8 mouse cellular contexts compared by ENCODE assay signal in the genomic region with DNA sequence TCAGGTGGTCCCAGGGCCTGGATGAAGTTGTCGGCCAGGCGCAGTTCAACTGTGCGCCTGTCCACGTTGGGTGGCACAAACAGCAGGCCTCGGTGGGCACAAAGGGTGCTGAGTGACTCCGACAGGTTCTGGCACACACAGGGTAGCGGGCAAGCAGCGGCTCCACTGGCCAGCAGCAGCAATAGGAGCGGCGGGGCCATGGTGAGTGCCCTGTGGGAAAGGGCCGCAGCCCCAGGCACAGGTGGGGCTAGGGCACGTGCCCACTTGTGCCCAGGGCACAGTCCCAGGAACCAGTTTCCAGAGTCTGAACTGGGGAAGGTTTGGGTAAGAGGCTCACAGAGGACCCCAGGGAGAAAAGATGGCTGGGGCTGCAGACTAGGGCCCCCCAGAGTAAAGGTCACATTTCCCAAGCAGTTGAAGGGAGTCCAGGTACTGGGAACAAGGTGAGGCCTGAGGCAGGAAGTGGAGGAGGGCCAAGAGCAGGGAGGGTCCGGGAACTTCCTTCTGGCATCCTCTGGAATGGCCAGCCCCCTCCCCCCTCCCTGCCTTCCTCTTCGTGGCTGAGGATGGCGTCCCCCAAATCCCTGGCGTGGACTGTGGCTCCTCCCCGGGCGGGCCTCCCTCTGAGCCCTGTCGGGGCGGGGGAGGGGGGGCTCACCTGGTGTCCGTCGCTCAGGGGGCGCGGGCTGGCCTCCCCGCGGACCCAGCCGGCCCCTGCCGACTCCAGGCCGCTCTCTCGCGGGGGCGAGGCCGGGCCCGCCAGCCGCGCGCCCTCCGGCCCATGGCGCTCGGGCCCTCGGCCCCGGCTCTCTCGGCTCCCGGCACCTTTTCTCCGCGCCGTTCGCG. TPM values are rescaled to one million over a fixed set of nuclear protein-coding genes. Genes with fewer than 3 reads are reported as not detected.
DNase-seq lines count a peak whose midpoint lies in the region; ATAC-seq lines count a peak whose summit lies in the region.

No protein-coding gene starts in this region.

- peak overlapping the region; percentile 79 for H3K27ac ChIP-seq in heart, embryonic 13.5 days (replicated peaks)
- peak overlapping the region; percentile 93 for H3K27ac ChIP-seq in forebrain, embryonic 13.5 days
- peak overlapping the region; percentile 94 for H3K27ac ChIP-seq in limb, embryonic 12.5 days
- H3K27ac ChIP-seq in neural tube, embryonic 12.5 days: peak overlapping the region; percentile 83

- peaks cover 26% of the 10 kb centered on the region for H3K4me1 ChIP-seq in heart, embryonic 13.5 days
- H3K4me1 ChIP-seq in forebrain, embryonic 13.5 days: peaks cover 43% of the 10 kb centered on the region
- peaks cover 36% of the 10 kb centered on the region for H3K4me1 ChIP-seq in limb, embryonic 12.5 days (replicated peaks)
- peaks cover 40% of the 10 kb centered on the region for H3K4me1 ChIP-seq in neural tube, embryonic 12.5 days

- peaks cover 31% of the 10 kb centered on the region for H3K36me3 ChIP-seq in heart, embryonic 13.5 days
- H3K36me3 ChIP-seq in forebrain, embryonic 13.5 days (ENCODE audit: poor library complexity, severe bottlenecking): peaks cover 43% of the 10 kb centered on the region
- H3K36me3 ChIP-seq in limb, embryonic 12.5 days: peaks cover 40% of the 10 kb centered on the region
- H3K36me3 ChIP-seq in neural tube, embryonic 12.5 days: peaks cover 31% of the 10 kb centered on the region

- H3K9ac ChIP-seq in heart, embryonic 13.5 days: peak overlapping the region; percentile 97
- peak overlapping the region; percentile 97 for H3K9ac ChIP-seq in forebrain, embryonic 13.5 days
- H3K9ac ChIP-seq in limb, embryonic 12.5 days (replicated peaks): peak overlapping the region; percentile 97
- peak overlapping the region; percentile 98 for H3K9ac ChIP-seq in neural tube, embryonic 12.5 days

- peaks cover 12% of the 10 kb centered on the region; the same call in 1 of the 2 replicates for H3K27me3 ChIP-seq in heart, embryonic 13.5 days (replicated peaks)
- 0 out of 2 replicates have a peak, but pooled peaks cover 7% of the 10 kb centered on the region for H3K27me3 ChIP-seq in forebrain, embryonic 13.5 days
- H3K27me3 ChIP-seq in limb, embryonic 12.5 days: no peaks in the 10 kb centered on the region
- no peaks in the 10 kb centered on the region; the same call in 1 of the 2 replicates for H3K27me3 ChIP-seq in neural tube, embryonic 12.5 days (replicated peaks)

- no peak for DNase-seq in heart, adult 9 months (ENCODE audit: low spot score in 2 of 2)
- DNase-seq in R1 (ENCODE audit: low read depth, low spot score): peak; percentile 76
- no peak for DNase-seq in thymus, adult 18-20 months

- peak overlapping the region; percentile 86 for H3K4me3 ChIP-seq in heart, embryonic 13.5 days
- H3K4me3 ChIP-seq in forebrain, embryonic 13.5 days: peak overlapping the region; percentile 87
- peak overlapping the region; percentile 93 for H3K4me3 ChIP-seq in limb, embryonic 12.5 days (replicated peaks)
- H3K4me3 ChIP-seq in neural tube, embryonic 12.5 days: peak overlapping the region; percentile 96

- no peak for ATAC-seq in heart, embryonic 13.5 days (ENCODE audit: extremely low read depth, insufficient number of reproducible peaks, low FRiP score, low TSS enrichment)
- no peak for ATAC-seq in forebrain, embryonic 13.5 days
- ATAC-seq in limb, embryonic 12.5 days (ENCODE audit: insufficient number of reproducible peaks, insufficient read depth, low FRiP score, low TSS enrichment, low read depth): no peak
- ATAC-seq in neural tube, embryonic 12.5 days (ENCODE audit: low FRiP score, low read depth): peak; percentile 8
- no peak for ATAC-seq in megakaryocyte-erythroid progenitor cell, adult 5-6 weeks (replicated peaks; ENCODE audit: low FRiP score, low TSS enrichment, poor library complexity, severe bottlenecking)

- peak overlapping the region; percentile 75 for H3K4me2 ChIP-seq in heart, embryonic 13.5 days
- peak overlapping the region; percentile 83 for H3K4me2 ChIP-seq in forebrain, embryonic 13.5 days
- H3K4me2 ChIP-seq in limb, embryonic 12.5 days: peak overlapping the region; percentile 76
- H3K4me2 ChIP-seq in neural tube, embryonic 12.5 days (replicated peaks): peak overlapping the region; percentile 85

- 35% methylated on average over 26 of the region's 49 CpGs for WGBS in heart, embryonic 13.5 days
- 33% methylated on average over 24 of the region's 49 CpGs for WGBS in forebrain, embryonic 13.5 days
- WGBS in limb, embryonic 12.5 days: 17% methylated on average over 47 of the region's 49 CpGs
- WGBS in neural tube, embryonic 12.5 days: 20% methylated on average over 42 of the region's 49 CpGs

- H3K9me3 ChIP-seq in heart, embryonic 13.5 days: no peaks in the 10 kb centered on the region
- H3K9me3 ChIP-seq in forebrain, embryonic 13.5 days (replicated peaks): no peaks in the 10 kb centered on the region
- no peaks in the 10 kb centered on the region for H3K9me3 ChIP-seq in limb, embryonic 12.5 days
- H3K9me3 ChIP-seq in neural tube, embryonic 12.5 days: no peaks in the 10 kb centered on the region

RNA-seq across cellular contexts. Expression of a gene that starts 0.9 kb away (rescaled TPM):
- polyA plus RNA-seq in heart, embryonic 13.5 days (2015; fragmentation: Nextera tagmentation; extraction: Ambion mirVana): 3.2 and 3.8 TPM in 2 replicates
- 7.5 and 7.9 TPM in 2 replicates for polyA plus RNA-seq in forebrain, embryonic 13.5 days (2015; fragmentation: Nextera tagmentation; extraction: Ambion mirVana)
- 12.1 and 15.4 TPM in 2 replicates for polyA plus RNA-seq in limb, embryonic 12.5 days (2016; fragmentation: Nextera tagmentation; extraction: Ambion mirVana)
- polyA plus RNA-seq in neural tube, embryonic 12.5 days (2016; fragmentation: Nextera tagmentation; extraction: Ambion mirVana): 15.6 and 17.9 TPM in 2 replicates
- total RNA-seq in megakaryocyte-erythroid progenitor cell, adult 5-6 weeks (2014; fragmentation: Nextera tagmentation): 0.92 and 2.6 TPM in 2 replicates
- 1.1 and 2.4 TPM in 2 replicates for total RNA-seq in megakaryocyte-erythroid progenitor cell, adult 5-6 weeks (2017)

RNA-seq across cellular contexts. Expression of a gene that starts 10.9 kb away (rescaled TPM):
- polyA plus RNA-seq in heart, embryonic 13.5 days (2015; fragmentation: Nextera tagmentation; extraction: Ambion mirVana): 37.7 and 41.2 TPM in 2 replicates
- 50.9 and 63.4 TPM in 2 replicates for polyA plus RNA-seq in forebrain, embryonic 13.5 days (2015; fragmentation: Nextera tagmentation; extraction: Ambion mirVana)
- polyA plus RNA-seq in limb, embryonic 12.5 days (2016; fragmentation: Nextera tagmentation; extraction: Ambion mirVana): 68.1 and 68.8 TPM in 2 replicates
- 56.1 and 60.5 TPM in 2 replicates for polyA plus RNA-seq in neural tube, embryonic 12.5 days (2016; fragmentation: Nextera tagmentation; extraction: Ambion mirVana)
- 23.0 and 38.5 TPM in 2 replicates for total RNA-seq in megakaryocyte-erythroid progenitor cell, adult 5-6 weeks (2014; fragmentation: Nextera tagmentation)
- total RNA-seq in megakaryocyte-erythroid progenitor cell, adult 5-6 weeks (2017): 14.6 and 26.0 TPM in 2 replicates
